Mouse (Mus musculus) ES-Bruce4 (cell line): ENCODE results near the gene Ggnbp2. TPM values are rescaled to one million over a fixed set of nuclear protein-coding genes. Genes with fewer than 3 reads are reported as not detected.
"Not testable (repeated sequence)": the region's sequence is repeated elsewhere in the genome, so short reads cannot be mapped to it uniquely, and the experiment has no call there.

ENCODE experiments used
- H3K27ac ChIP-seq: 2 replicates; pipeline ENCODE4 v1.5.1; 2012; ENCODE audit warnings: low read length, inconsistent platforms; ENCODE audit not compliant: insufficient read depth
- H3K27me3 ChIP-seq: 2 replicates; pipeline ENCODE4 v1.6.1; 2012; ENCODE audit warnings: mild to moderate bottlenecking, low read length, inconsistent platforms; ENCODE audit not compliant: control insufficient read depth, poor library complexity, insufficient read depth, severe bottlenecking
- H3K36me3 ChIP-seq: 2 replicates; pipeline ENCODE4 v1.6.1; 2012; ENCODE audit warnings: inconsistent platforms, mild to moderate bottlenecking, low read length, moderate library complexity; ENCODE audit not compliant: control insufficient read depth, poor library complexity, insufficient read depth, severe bottlenecking
- H3K4me1 ChIP-seq: one replicate; pipeline ENCODE4 v1.8.1; 2011; ENCODE audit warnings: low read length; ENCODE audit not compliant: control insufficient read depth, insufficient read depth
- H3K4me3 ChIP-seq: 2 replicates; pipeline ENCODE4 v1.5.1; 2011; ENCODE audit warnings: low read depth, mild to moderate bottlenecking, low read length
- H3K9ac ChIP-seq: 2 replicates; pipeline ENCODE4 v1.6.1; 2012; ENCODE audit warnings: low read depth, mild to moderate bottlenecking, inconsistent platforms; ENCODE audit not compliant: poor library complexity, severe bottlenecking
- H3K9me3 ChIP-seq: replicated peaks from 2 replicates; pipeline ENCODE4 v1.6.1; 2012; ENCODE audit warnings: mild to moderate bottlenecking, low read length, inconsistent platforms; ENCODE audit not compliant: control insufficient read depth, poor library complexity, insufficient read depth, severe bottlenecking
- CTCF ChIP-seq: IDR thresholded peaks from one replicate; pipeline ENCODE4 v1.8.1; 2011; ENCODE audit warnings: low read depth, low read length
- EP300 ChIP-seq: IDR thresholded peaks from 2 replicates; pipeline ENCODE4 v1.6.1; 2011; ENCODE audit warnings: low read depth, low read length; ENCODE audit not compliant: insufficient read depth
- POLR2A ChIP-seq: IDR thresholded peaks from one replicate; pipeline ENCODE4 v1.8.1; 2011; ENCODE audit warnings: low read length; ENCODE audit not compliant: insufficient read depth
- polyA plus RNA-seq: library from polyadenylated mRNA; stranded (reverse); fragments of >200 nt; gene quantifications from 2 replicates; pipeline ENCODE4 v1.2.4, GENCODE M21; 2011; ENCODE audit warnings: low read depth; ENCODE audit not compliant: missing spikeins, insufficient read depth, insufficient read length

The Ggnbp2 gene
- polyA plus RNA-seq, 1 experiment: 86.0 TPM

DNA sequence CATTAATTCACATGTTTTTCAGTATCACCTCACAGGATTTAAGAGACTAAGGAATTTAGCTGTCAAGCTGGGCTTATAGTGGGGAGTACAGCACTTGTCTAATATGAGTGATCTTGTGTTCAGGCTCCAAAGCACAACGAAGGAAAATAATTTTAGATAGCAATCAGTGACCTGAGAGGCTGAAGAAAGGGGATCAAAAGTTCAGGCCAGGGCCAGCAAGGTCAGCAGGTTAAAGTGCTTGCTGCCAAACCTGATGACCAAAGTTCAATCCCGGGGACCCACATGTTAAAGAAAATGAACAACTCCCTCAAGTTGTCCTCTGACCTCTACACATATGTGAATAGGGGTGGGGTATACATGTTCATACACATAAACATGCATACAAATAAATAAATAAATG lies 5.3 kb downstream of the Ggnbp2 start:
- TF ChIP-seq CTCF (no peak), POLR2A (no peak), EP300 (no peak)
- Histone ChIP-seq H3K27me3 (no peaks in the 10 kb centered on the region), H3K9me3 (no peaks in the 10 kb centered on the region)

DNA sequence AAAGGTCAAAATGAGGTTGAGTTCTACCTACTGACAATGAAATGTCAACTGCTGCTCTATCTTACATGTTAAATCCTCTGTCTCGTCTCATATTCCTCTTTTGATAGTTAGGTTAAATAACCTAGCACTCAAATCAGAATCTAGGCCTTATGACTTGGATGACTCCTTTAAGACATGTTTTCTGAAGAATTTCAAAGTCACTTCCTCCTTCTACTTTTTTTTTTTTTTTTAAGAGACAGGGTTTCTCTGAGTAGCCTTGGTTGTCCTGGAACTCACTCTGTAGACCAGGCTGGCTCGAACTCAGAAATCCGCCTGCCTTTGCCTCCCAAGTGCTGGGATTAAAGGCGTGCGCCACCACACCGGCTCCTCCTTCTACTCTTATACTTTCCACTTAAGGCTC lies 15.3 kb downstream of the Ggnbp2 start:
- no peaks in the 10 kb centered on the region for H3K27me3 ChIP-seq
- TF ChIP-seq CTCF (no peak), POLR2A (no peak), EP300 (no peak)
- no peak overlapping the region for H3K9ac ChIP-seq
- no peaks in the 10 kb centered on the region for H3K4me1 ChIP-seq
- H3K36me3 ChIP-seq: peaks cover 34% of the 10 kb centered on the region
- H3K4me3 ChIP-seq: no peak overlapping the region
- H3K27ac ChIP-seq: no peak overlapping the region
- H3K9me3 ChIP-seq: no peaks in the 10 kb centered on the region

More for the DNA sequence above, 5.3 kb downstream of the Ggnbp2 start:
- H3K9ac ChIP-seq: no peak overlapping the region
- H3K4me3 ChIP-seq: no peak overlapping the region
- H3K4me1 ChIP-seq: no peaks in the 10 kb centered on the region
- peaks cover 5% of the 10 kb centered on the region for H3K36me3 ChIP-seq
- H3K27ac ChIP-seq: no peak overlapping the region

DNA sequence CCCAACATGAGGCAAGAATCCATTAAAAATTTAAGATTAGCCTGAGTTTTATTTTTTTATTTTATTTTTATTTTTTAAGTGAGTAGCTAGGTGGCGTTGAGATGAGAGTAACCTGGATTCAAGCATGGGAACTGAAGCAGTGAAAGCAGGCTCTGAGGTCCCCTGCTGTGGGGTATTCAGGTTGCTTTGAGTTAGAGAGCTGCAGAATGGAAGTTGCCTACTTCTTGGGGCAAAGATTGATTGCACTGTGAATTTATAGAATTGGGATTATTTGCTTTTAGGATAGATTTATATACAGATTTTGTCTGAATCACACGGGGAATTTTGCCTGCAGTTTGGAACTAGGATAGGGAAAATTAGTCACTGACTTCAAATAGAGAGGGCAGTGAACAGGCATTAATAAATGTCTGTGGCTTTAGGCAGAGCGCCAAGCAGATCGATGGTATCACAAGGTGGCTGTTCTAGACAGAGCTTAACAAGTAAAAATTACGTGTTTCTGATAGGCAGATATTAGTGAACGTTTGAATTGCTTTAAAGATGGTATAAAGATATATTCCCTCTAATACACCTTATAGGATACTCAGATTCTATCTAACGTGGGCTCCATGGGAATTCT lies 23.0 kb downstream of the Ggnbp2 start:
- H3K4me3 ChIP-seq: no peak overlapping the region
- H3K27ac ChIP-seq: peak overlapping the region; percentile 92
- TF ChIP-seq POLR2A: no peak
- no peak for TF ChIP-seq EP300
- no peak for TF ChIP-seq CTCF
- no peaks in the 10 kb centered on the region for H3K27me3 ChIP-seq
- peaks cover 3% of the 10 kb centered on the region for H3K4me1 ChIP-seq
- H3K36me3 ChIP-seq: peaks cover 22% of the 10 kb centered on the region
- H3K9ac ChIP-seq: 0 out of 2 replicates have a peak overlapping the region, but pooled peaks have one; percentile 15
- H3K9me3 ChIP-seq: no peaks in the 10 kb centered on the region

- peaks cover 19% of the 10 kb centered on the region for H3K36me3 ChIP-seq
- H3K27me3 ChIP-seq: no peaks in the 10 kb centered on the region
- no peaks in the 10 kb centered on the region for H3K9me3 ChIP-seq
- no peak overlapping the region for H3K4me3 ChIP-seq
- peak overlapping the region; percentile 92 for H3K27ac ChIP-seq
- H3K9ac ChIP-seq: 0 out of 2 replicates have a peak overlapping the region, but pooled peaks have one; percentile 15
- TF ChIP-seq EP300 (no peak), CTCF (no peak), POLR2A (no peak)
- H3K4me1 ChIP-seq: peaks cover 3% of the 10 kb centered on the region
Observed at GRCm38 (mm10) chr11:84846741-84847474, 23.7 kb downstream of the Ggnbp2 start.

GRCm38 (mm10) chr11:84839330-84839729 lies 31.3 kb downstream of the Ggnbp2 start:
- Histone ChIP-seq H3K9ac (no peak overlapping the region), H3K27ac (no peak overlapping the region), H3K9me3 (no peaks in the 10 kb centered on the region), H3K4me3 (no peak overlapping the region), H3K4me1 (no peaks in the 10 kb centered on the region), H3K36me3 (peaks cover 38% of the 10 kb centered on the region), H3K27me3 (no peaks in the 10 kb centered on the region)
- TF ChIP-seq POLR2A (no peak), CTCF (no peak), EP300 (no peak)

DNA sequence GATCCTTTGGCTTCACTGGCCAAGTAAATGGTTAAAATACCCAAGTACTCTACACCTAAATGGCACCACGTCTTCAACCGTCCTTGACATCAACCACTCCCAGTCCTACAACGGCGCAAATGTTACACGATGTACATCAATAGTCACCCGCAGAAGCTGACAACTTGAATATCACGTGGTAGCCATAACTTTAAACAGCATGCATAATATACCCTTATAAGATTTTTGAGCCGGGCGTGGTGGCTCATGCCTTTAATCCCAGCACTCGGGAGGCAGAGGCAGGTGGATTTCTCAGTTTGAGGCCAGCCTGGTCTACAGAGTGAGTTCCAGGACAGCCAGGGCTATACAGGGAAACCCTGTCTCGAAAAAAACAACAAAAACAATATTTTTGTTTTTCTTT lies 41.1 kb downstream of the Ggnbp2 start:
- H3K4me3 ChIP-seq: peak overlapping the region; percentile 89
- peak overlapping the region; percentile 40 for H3K9ac ChIP-seq
- H3K4me1 ChIP-seq, H3K9me3 ChIP-seq, H3K27ac ChIP-seq, H3K27me3 ChIP-seq: not testable (repeated sequence)
- peaks cover 12% of the 10 kb centered on the region; the same call in 1 of the 2 replicates for H3K36me3 ChIP-seq
